Mouse (Mus musculus): Measurements from ENCODE around the gene Olfr684. TPM values are rescaled to one million over a fixed set of nuclear protein-coding genes. Genes with fewer than 3 reads are reported as not detected.

Gene Olfr684
- polyA plus RNA-seq (2012; rRNA removed): not detected in 2 replicates

- TF ChIP-seq CTCF (IDR thresholded peaks at IDR 0.05; ENCODE audit: borderline replicate concordance, extremely low read depth, insufficient read depth, insufficient read length): no peak
- no peak for TF ChIP-seq POLR2A (IDR thresholded peaks at IDR 0.05; ENCODE audit: borderline replicate concordance, extremely low read depth, insufficient read depth, insufficient read length, poor library complexity, severe bottlenecking)
- DNase-seq (ENCODE audit: low read depth): no peak
Measured at GRCm38 (mm10) chr7:105163553-105163952, at the start of gene Olfr684. Gene Olfr684, minus strand, starts transcription at chr7:105163653.

- DNase-seq (ENCODE audit: low read depth): no peak
- TF ChIP-seq CTCF (IDR thresholded peaks at IDR 0.05; ENCODE audit: borderline replicate concordance, extremely low read depth, insufficient read depth, insufficient read length): no peak
- no peak for TF ChIP-seq POLR2A (IDR thresholded peaks at IDR 0.05; ENCODE audit: borderline replicate concordance, extremely low read depth, insufficient read depth, insufficient read length, poor library complexity, severe bottlenecking)
Measured at GRCm38 (mm10) chr7:105207385-105207784, 43.9 kb upstream of the Olfr684 start, which contains the start of gene Olfr686. Gene Olfr686, minus strand, starts transcription at chr7:105207485.

- DNase-seq (ENCODE audit: low read depth): no peak
- TF ChIP-seq POLR2A (IDR thresholded peaks at IDR 0.05; ENCODE audit: borderline replicate concordance, extremely low read depth, insufficient read depth, insufficient read length, poor library complexity, severe bottlenecking) (no peak), CTCF (IDR thresholded peaks at IDR 0.05; ENCODE audit: borderline replicate concordance, extremely low read depth, insufficient read depth, insufficient read length) (no peak)
Measured at GRCm38 (mm10) chr7:105185912-105186311, 22.5 kb upstream of the Olfr684 start, which contains the start of gene Olfr685. Gene Olfr685, minus strand, starts transcription at chr7:105186012.

- TF ChIP-seq POLR2A (IDR thresholded peaks at IDR 0.05; ENCODE audit: borderline replicate concordance, extremely low read depth, insufficient read depth, insufficient read length, poor library complexity, severe bottlenecking) (no peak), CTCF (IDR thresholded peaks at IDR 0.05; ENCODE audit: borderline replicate concordance, extremely low read depth, insufficient read depth, insufficient read length) (peak; percentile 38; the same call in 1 of the 2 replicates)
- peak; percentile 33 for DNase-seq (ENCODE audit: low read depth)
Measured at GRCm38 (mm10) chr7:105170773-105171172, 7.3 kb upstream of the Olfr684 start.

- TF ChIP-seq CTCF (IDR thresholded peaks at IDR 0.05; ENCODE audit: borderline replicate concordance, extremely low read depth, insufficient read depth, insufficient read length) (no peak), POLR2A (IDR thresholded peaks at IDR 0.05; ENCODE audit: borderline replicate concordance, extremely low read depth, insufficient read depth, insufficient read length, poor library complexity, severe bottlenecking) (no peak)
- DNase-seq (ENCODE audit: low read depth): no peak
Measured at GRCm38 (mm10) chr7:105146912-105147311, 16.5 kb downstream of the Olfr684 start, which contains the start of gene Olfr683. Gene Olfr683, minus strand, starts transcription at chr7:105147012.

GRCm38 (mm10) chr7:105141275-105141674, 22.2 kb downstream of the Olfr684 start:
- TF ChIP-seq CTCF (IDR thresholded peaks at IDR 0.05; ENCODE audit: borderline replicate concordance, extremely low read depth, insufficient read depth, insufficient read length) (no peak), POLR2A (IDR thresholded peaks at IDR 0.05; ENCODE audit: borderline replicate concordance, extremely low read depth, insufficient read depth, insufficient read length, poor library complexity, severe bottlenecking) (no peak)
- no peak for DNase-seq (ENCODE audit: low read depth)

- no peak for DNase-seq (ENCODE audit: low read depth)
- TF ChIP-seq CTCF (IDR thresholded peaks at IDR 0.05; ENCODE audit: borderline replicate concordance, extremely low read depth, insufficient read depth, insufficient read length): no peak
- no peak for TF ChIP-seq POLR2A (IDR thresholded peaks at IDR 0.05; ENCODE audit: borderline replicate concordance, extremely low read depth, insufficient read depth, insufficient read length, poor library complexity, severe bottlenecking)
Measured at GRCm38 (mm10) chr7:105116536-105116935, 46.9 kb downstream of the Olfr684 start, which contains the start of gene Olfr681. Gene Olfr681, plus strand, starts transcription at chr7:105116836.

Other genes starting within 250 kb of the Olfr684 start
- not detected in 2 replicates for gene Olfr667, start 242.2 kb downstream of the Olfr684 start, polyA plus RNA-seq (2012; rRNA removed)
- gene Olfr668, start 235.6 kb downstream of the Olfr684 start, polyA plus RNA-seq (2012; rRNA removed): not detected in 2 replicates
- not detected in 2 replicates for gene Olfr669, start 229.4 kb downstream of the Olfr684 start, polyA plus RNA-seq (2012; rRNA removed)
- not detected in 2 replicates for gene Olfr670, start 201.0 kb downstream of the Olfr684 start, polyA plus RNA-seq (2012; rRNA removed)
- gene Olfr671, start 184.5 kb downstream of the Olfr684 start, polyA plus RNA-seq (2012; rRNA removed): not detected in 2 replicates
- gene Olfr672, start 161.6 kb downstream of the Olfr684 start, polyA plus RNA-seq (2012; rRNA removed): not detected in 2 replicates
- not detected in 2 replicates for gene Olfr675, start 135.2 kb downstream of the Olfr684 start, polyA plus RNA-seq (2012; rRNA removed)
- gene Olfr676, start 131.0 kb downstream of the Olfr684 start, polyA plus RNA-seq (2012; rRNA removed): not detected in 2 replicates
- not detected in 2 replicates for gene Olfr677, start 112.3 kb downstream of the Olfr684 start, polyA plus RNA-seq (2012; rRNA removed)
- not detected in 2 replicates for gene Olfr678, start 99.2 kb downstream of the Olfr684 start, polyA plus RNA-seq (2012; rRNA removed)
- not detected in 2 replicates for gene Olfr679, start 82.4 kb downstream of the Olfr684 start, polyA plus RNA-seq (2012; rRNA removed)
- not detected in 2 replicates for gene Olfr680-ps1, start 70.8 kb downstream of the Olfr684 start, polyA plus RNA-seq (2012; rRNA removed)
- not detected in 2 replicates for gene Olfr681, start 46.8 kb downstream of the Olfr684 start, polyA plus RNA-seq (2012; rRNA removed)
- gene Olfr683, start 16.6 kb downstream of the Olfr684 start, polyA plus RNA-seq (2012; rRNA removed): not detected in 2 replicates
- gene Olfr685, start 22.4 kb upstream of the Olfr684 start, polyA plus RNA-seq (2012; rRNA removed): not detected in 2 replicates
- gene Olfr686, start 43.8 kb upstream of the Olfr684 start, polyA plus RNA-seq (2012; rRNA removed): not detected in 2 replicates
- not detected in 2 replicates for gene Olfr688, start 124.4 kb upstream of the Olfr684 start, polyA plus RNA-seq (2012; rRNA removed)
- not detected in 2 replicates for gene Olfr689, start 147.5 kb upstream of the Olfr684 start, polyA plus RNA-seq (2012; rRNA removed)
- 0.26 and 0.40 TPM in 2 replicates for gene Olfr690, start 170.5 kb upstream of the Olfr684 start, polyA plus RNA-seq (2012; rRNA removed)
- 0.31 and 0.40 TPM in 2 replicates for gene Olfr691, start 178.6 kb upstream of the Olfr684 start, polyA plus RNA-seq (2012; rRNA removed)
- not detected in 2 replicates for gene Olfr692, start 204.6 kb upstream of the Olfr684 start, polyA plus RNA-seq (2012; rRNA removed)
- not detected in 2 replicates for gene Gm5901, start 211.4 kb upstream of the Olfr684 start, polyA plus RNA-seq (2012; rRNA removed)
- gene Fam160a2, start 236.4 kb upstream of the Olfr684 start, polyA plus RNA-seq (2012; rRNA removed): 41.6 and 50.0 TPM in 2 replicates
- gene Cnga4, start 240.9 kb upstream of the Olfr684 start, polyA plus RNA-seq (2012; rRNA removed): 0.37 TPM in 2 replicates